Mouse (Mus musculus): ENCODE data around the gene Olfr611. TPM values are rescaled to one million over a fixed set of nuclear protein-coding genes. Genes with fewer than 3 reads are reported as not detected.
"Not testable (repeated sequence)": the region's sequence is repeated elsewhere in the genome, so short reads cannot be mapped to it uniquely, and the experiment has no call there.

The Olfr611 gene
- total and polyA plus RNA-seq, 3 experiments, result not detected

- no peaks in the 10 kb centered on the region for H3K4me1 ChIP-seq (ENCODE audit: control insufficient read depth in 1 of 2, insufficient read depth in 2 of 2)
- no peak within 1 kb of the TSS for H3K27ac ChIP-seq (ENCODE audit: insufficient read depth, low read depth)
- H3K27me3 ChIP-seq (replicated peaks), result no peaks in the 10 kb centered on the region
- no peak for TF ChIP-seq POLR2A (IDR thresholded peaks at IDR 0.05; ENCODE audit: low read depth, low read length)
- TF ChIP-seq UBTF (IDR thresholded peaks at IDR 0.05; ENCODE audit: low read depth, low read length), result no peak
- no peak for TF ChIP-seq ZC3H11A (IDR thresholded peaks at IDR 0.05; ENCODE audit: low read depth, low read length)
- no peak for TF ChIP-seq SMC3 (IDR thresholded peaks at IDR 0.05; ENCODE audit: low read depth, low read length)
- no peak for TF ChIP-seq ZMIZ1 (IDR thresholded peaks at IDR 0.05; ENCODE audit: low read depth, low read length)
- no peak for TF ChIP-seq NELFE (IDR thresholded peaks at IDR 0.05; ENCODE audit: low read depth, low read length)
- no peak for TF ChIP-seq CTCF (conservative IDR thresholded peaks at IDR 0.05 in 1 of 2, IDR thresholded peaks at IDR 0.05 in 1 of 2; ENCODE audit: low read depth in 2 of 2, low read length in 2 of 2)
- no peak for TF ChIP-seq POLR2AphosphoS2 (IDR thresholded peaks at IDR 0.05; ENCODE audit: low read depth, low read length)
- TF ChIP-seq MEF2A (IDR thresholded peaks at IDR 0.05; ENCODE audit: borderline replicate concordance, low read depth, low read length), result no peak
- no peak for TF ChIP-seq MXI1 (IDR thresholded peaks at IDR 0.05; ENCODE audit: low read depth, low read length)
- no peak for TF ChIP-seq MAZ (IDR thresholded peaks at IDR 0.05; ENCODE audit: low read depth, low read length)
- TF ChIP-seq ETS1 (conservative IDR thresholded peaks at IDR 0.05; ENCODE audit: low read depth, low read length), result no peak
- no peak for TF ChIP-seq MAX (IDR thresholded peaks at IDR 0.05; ENCODE audit: low read length)
- no peak for TF ChIP-seq PAX5 (IDR thresholded peaks at IDR 0.05; ENCODE audit: low read length)
- no peak for TF ChIP-seq RAD21 (IDR thresholded peaks at IDR 0.05; ENCODE audit: low read depth, low read length)
- TF ChIP-seq JUND (conservative IDR thresholded peaks at IDR 0.05; ENCODE audit: low read depth, low read length), result no peak
- no peak for TF ChIP-seq EP300 (IDR thresholded peaks at IDR 0.05; ENCODE audit: low read length)
- TF ChIP-seq CHD2 (IDR thresholded peaks at IDR 0.05; ENCODE audit: low read length), result no peak
- DNase-seq (ENCODE audit: extremely low read depth), result no peak
- H3K4me3 ChIP-seq (replicated peaks in 1 of 3; ENCODE audit: low read depth in 2 of 3, low read length in 2 of 3, poor library complexity in 1 of 3), result no peak within 1 kb of the TSS
- dilution Hi-C loops (cut with MboI; ENCODE audit: extremely low pct_ligation_motif_present, extremely low pct_unique_long_range_greater_than_20kb, low sequenced_read_pairs), result no loop called here
- no peaks in the 10 kb centered on the region for H3K79me2 ChIP-seq (replicated peaks; ENCODE audit: control insufficient read depth, extremely low read depth, insufficient read depth, poor library complexity, severe bottlenecking)
- no peaks in the 10 kb centered on the region for H3K36me3 ChIP-seq (replicated peaks in 1 of 2; ENCODE audit: control insufficient read depth in 1 of 2, insufficient read depth in 1 of 2, low read length in 1 of 2)
- in situ Hi-C loops (cut with MboI; ENCODE audit: low pct_ligation_motif_present, low pct_unique_long_range_greater_than_20kb, low sequenced_read_pairs), result no loop called here
- H3K9me3 ChIP-seq (replicated peaks; ENCODE audit: low read length), result no peaks in the 10 kb centered on the region
- no peak within 1 kb of the TSS for H3K4me2 ChIP-seq (ENCODE audit: insufficient read depth, low read depth, poor library complexity, severe bottlenecking)
- H3K9ac ChIP-seq (ENCODE audit: insufficient read depth, low read depth), result no peak within 1 kb of the TSS
These were observed 8.6 kb downstream of the Olfr611 start, which contains the start of gene Olfr610 for GRCm38 (mm10) chr7:103512022-103512421. TSS of gene Olfr610 (minus strand) at chr7:103512122.

GRCm38 (mm10) chr7:103497962-103498361 lies 22.7 kb downstream of the Olfr611 start, which contains the start of gene Olfr609:
TSS of gene Olfr609 (minus strand) at chr7:103498062.
- DNase-seq (ENCODE audit: extremely low read depth), result no peak
- no peak for TF ChIP-seq MXI1 (IDR thresholded peaks at IDR 0.05; ENCODE audit: low read depth, low read length)
- no peak for TF ChIP-seq ZNF384 (IDR thresholded peaks at IDR 0.05; ENCODE audit: low read depth, low read length)
- no peak for TF ChIP-seq PAX5 (IDR thresholded peaks at IDR 0.05; ENCODE audit: low read length)
- no peak for TF ChIP-seq RAD21 (IDR thresholded peaks at IDR 0.05; ENCODE audit: low read depth, low read length)
- no peak for TF ChIP-seq SMC3 (IDR thresholded peaks at IDR 0.05; ENCODE audit: low read depth, low read length)
- no peak for TF ChIP-seq UBTF (IDR thresholded peaks at IDR 0.05; ENCODE audit: low read depth, low read length)
- TF ChIP-seq NELFE (IDR thresholded peaks at IDR 0.05; ENCODE audit: low read depth, low read length), result no peak
- Histone ChIP-seq H3K36me3 (replicated peaks in 1 of 2; ENCODE audit: control insufficient read depth in 1 of 2, insufficient read depth in 1 of 2, low read length in 1 of 2) (no peaks in the 10 kb centered on the region), H3K4me1 (ENCODE audit: control insufficient read depth in 1 of 2, insufficient read depth in 2 of 2) (no peaks in the 10 kb centered on the region), H3K79me2 (replicated peaks; ENCODE audit: control insufficient read depth, extremely low read depth, insufficient read depth, poor library complexity, severe bottlenecking) (no peaks in the 10 kb centered on the region), H3K4me2 (ENCODE audit: insufficient read depth, low read depth, poor library complexity, severe bottlenecking) (no peak within 1 kb of the TSS), H3K9me3 (replicated peaks; ENCODE audit: low read length) (no peaks in the 10 kb centered on the region), H3K4me3 (replicated peaks in 1 of 3; ENCODE audit: low read depth in 2 of 3, low read length in 2 of 3, poor library complexity in 1 of 3) (no peak within 1 kb of the TSS), H3K27me3 (replicated peaks) (no peaks in the 10 kb centered on the region), H3K9ac (ENCODE audit: insufficient read depth, low read depth) (no peak within 1 kb of the TSS), H3K27ac (ENCODE audit: insufficient read depth, low read depth) (no peak within 1 kb of the TSS)
- in situ Hi-C loops (cut with MboI; ENCODE audit: low pct_ligation_motif_present, low pct_unique_long_range_greater_than_20kb, low sequenced_read_pairs), result no loop called here
- dilution Hi-C loops (cut with MboI; ENCODE audit: extremely low pct_ligation_motif_present, extremely low pct_unique_long_range_greater_than_20kb, low sequenced_read_pairs), result no loop called here

GRCm38 (mm10) chr7:103477106-103477505 lies 43.5 kb downstream of the Olfr611 start:
- in situ Hi-C loops (cut with MboI; ENCODE audit: low pct_ligation_motif_present, low pct_unique_long_range_greater_than_20kb, low sequenced_read_pairs); H3K36me3 ChIP-seq (replicated peaks in 1 of 2; ENCODE audit: control insufficient read depth in 1 of 2, insufficient read depth in 1 of 2, low read length in 1 of 2); H3K4me1 ChIP-seq (ENCODE audit: control insufficient read depth in 1 of 2, insufficient read depth in 2 of 2): not testable (repeated sequence)

More at GRCm38 (mm10) chr7:103477106-103477505, 43.5 kb downstream of the Olfr611 start:
- H3K79me2 ChIP-seq (replicated peaks; ENCODE audit: control insufficient read depth, extremely low read depth, insufficient read depth, poor library complexity, severe bottlenecking); H3K4me2 ChIP-seq (ENCODE audit: insufficient read depth, low read depth, poor library complexity, severe bottlenecking); H3K27ac ChIP-seq (ENCODE audit: insufficient read depth, low read depth); H3K9me3 ChIP-seq (replicated peaks; ENCODE audit: low read length); dilution Hi-C loops (cut with MboI; ENCODE audit: extremely low pct_ligation_motif_present, extremely low pct_unique_long_range_greater_than_20kb, low sequenced_read_pairs); H3K4me3 ChIP-seq (replicated peaks in 1 of 3; ENCODE audit: low read depth in 2 of 3, low read length in 2 of 3, poor library complexity in 1 of 3); H3K9ac ChIP-seq (ENCODE audit: insufficient read depth, low read depth); H3K27me3 ChIP-seq (replicated peaks); DNase-seq (ENCODE audit: extremely low read depth): not testable (repeated sequence)
